Mouse (Mus musculus): Measurements from ENCODE around the gene Rhcg.

GRCm38 (mm10) chr7:79548893-79549555 lies 68.4 kb downstream of the Rhcg start:
- TF ChIP-seq CEBPB (IDR thresholded peaks at IDR 0.05; ENCODE audit: insufficient read depth, poor library complexity, severe bottlenecking) (no peak), POLR2A (IDR thresholded peaks at IDR 0.05; ENCODE audit: insufficient read length, low read depth) (no peak), E2F4 (IDR thresholded peaks at IDR 0.05; ENCODE audit: insufficient read depth) (no peak), USF1 (IDR thresholded peaks at IDR 0.05; ENCODE audit: low read depth) (no peak), TCF12 (IDR thresholded peaks at IDR 0.05; ENCODE audit: insufficient read depth, poor library complexity, severe bottlenecking) (no peak)
